Mouse (Mus musculus): ENCODE results near the gene Gosr2.
A peak's percentile ranks its signal among the peaks of the same experiment; 100 is the strongest.

Gosr2 gene

GRCm38 (mm10) chr11:103643211-103643610 lies 54.5 kb downstream of the Gosr2 start:
- no peak for DNase-seq

DNA sequence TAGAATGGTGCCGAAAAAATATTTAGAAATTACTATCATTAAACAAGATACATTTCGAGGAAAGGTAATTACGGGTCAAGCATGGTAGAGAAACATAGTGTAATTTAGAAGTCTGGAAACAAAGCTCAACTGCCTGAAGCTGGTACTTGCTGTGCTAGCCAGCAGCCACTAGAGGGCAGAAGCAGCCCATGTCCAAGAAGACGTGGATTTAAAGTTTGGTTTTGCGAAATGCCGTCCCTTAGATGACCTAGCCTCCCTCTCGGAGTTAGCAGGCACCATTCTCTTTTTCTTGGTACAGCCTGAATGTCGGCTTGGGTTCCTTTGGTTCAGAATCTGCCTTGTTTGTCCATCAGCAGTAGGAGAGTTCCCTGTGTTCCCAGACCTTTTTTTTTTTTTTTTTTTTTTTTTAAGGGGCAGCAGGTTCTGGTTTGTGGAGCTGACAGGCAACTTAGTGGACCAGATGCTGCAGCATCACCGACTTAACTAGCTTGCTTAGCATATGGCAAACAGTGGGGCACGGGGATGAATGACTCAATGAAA lies 58.2 kb downstream of the Gosr2 start:
- DNase-seq: peak; percentile 48

GRCm38 (mm10) chr11:103638790-103639189 lies 58.9 kb downstream of the Gosr2 start, which contains the start of gene Lyzl6:
Gene Lyzl6, minus strand, starts transcription at chr11:103638890.
- DNase-seq: no peak

DNA sequence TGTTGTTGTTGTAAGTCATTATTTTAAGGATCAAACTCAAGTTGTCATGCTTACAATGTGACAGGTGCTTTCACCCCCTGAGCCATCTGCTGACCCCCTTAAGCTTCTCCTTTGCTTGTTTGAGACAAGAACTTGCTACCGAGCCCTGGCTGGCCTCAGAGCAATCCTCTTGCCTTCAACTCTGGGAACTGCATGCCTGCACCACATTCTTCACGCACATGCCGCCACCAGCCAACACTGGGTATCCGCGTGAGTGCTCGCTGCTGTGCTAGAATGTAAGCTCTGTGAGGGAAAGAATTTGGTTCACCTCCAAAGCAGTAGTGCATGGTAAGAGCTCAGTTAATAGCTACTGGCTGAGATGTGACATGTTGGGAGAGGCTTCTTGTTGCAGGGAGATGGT lies 61.4 kb downstream of the Gosr2 start:
- no peak for DNase-seq

DNA sequence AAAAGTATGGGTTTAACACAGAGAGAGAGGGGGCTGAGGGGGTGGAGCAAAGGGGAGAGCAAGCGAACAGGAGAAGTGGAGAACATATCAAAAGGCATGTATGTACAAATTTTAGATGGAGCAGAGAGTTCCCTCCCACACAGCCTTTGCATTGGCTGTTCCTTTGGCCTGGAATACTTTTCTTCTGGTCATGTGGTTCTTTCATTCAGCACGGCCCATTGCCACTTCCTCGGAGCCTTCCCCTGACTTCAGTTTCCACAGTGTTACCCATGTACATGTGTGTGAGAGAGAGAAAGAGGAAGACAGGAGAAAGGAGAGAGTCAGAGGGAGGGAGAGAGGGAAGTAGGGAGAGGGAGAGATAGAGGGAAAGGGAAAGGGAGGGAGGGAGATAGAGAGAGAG lies 62.2 kb downstream of the Gosr2 start:
- DNase-seq: no peak

DNA sequence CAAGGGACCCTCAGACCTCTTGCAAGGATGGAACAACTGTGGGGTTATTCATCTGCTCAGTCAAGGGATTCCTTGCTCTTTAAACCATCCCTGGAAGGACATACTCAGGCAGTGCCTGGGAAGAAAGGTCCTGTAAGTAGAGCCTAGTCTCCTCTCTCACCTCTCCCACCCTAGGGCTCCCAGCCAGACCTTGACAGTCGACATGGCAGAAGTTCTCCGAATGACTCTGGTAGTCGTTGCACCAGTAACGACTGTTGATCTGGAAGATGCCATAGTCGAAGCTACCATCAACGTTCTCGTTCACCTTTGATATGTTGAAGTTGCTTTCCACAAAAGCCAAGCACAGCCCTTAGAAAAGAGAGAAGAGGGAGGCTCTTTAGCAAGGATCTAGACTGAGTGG lies 62.9 kb downstream of the Gosr2 start:
- no peak for DNase-seq

DNA sequence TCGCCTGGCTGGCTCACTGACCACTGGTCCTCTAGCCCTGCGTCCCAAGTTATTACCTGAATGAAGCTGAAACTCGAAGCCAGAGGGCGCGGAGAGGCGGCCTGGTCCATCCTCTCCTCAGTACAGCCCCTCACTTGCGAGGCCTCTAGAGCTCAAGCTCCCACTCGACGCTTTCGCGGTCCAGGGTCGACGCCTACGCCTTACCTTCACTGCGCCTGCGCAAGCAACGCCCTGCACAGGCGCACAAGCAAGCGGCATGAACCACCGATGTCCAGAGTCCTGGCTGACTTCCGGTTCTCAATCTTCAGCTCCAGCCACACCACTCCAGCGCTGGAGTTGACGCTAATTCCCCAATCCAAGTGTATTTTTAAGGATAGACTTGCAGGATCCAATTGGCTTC lies 70.2 kb downstream of the Gosr2 start:
- no peak for DNase-seq

Data from cerebellum, adult 8-10 months (tissue).